Mouse (Mus musculus) monocyte, adult 2 months (primary cell): ENCODE data around the gene Ppp1r18.
"Not testable (repeated sequence)": the region's sequence is repeated elsewhere in the genome, so short reads cannot be mapped to it uniquely, and the experiment has no call there.

Source experiments
- DNase-seq, 2 experiments: peaks; one replicate each; pipeline ENCODE4 v3.0.0; 2022; ENCODE audit warnings: low spot score in 2 of 2, low read depth in 1 of 2

The Ppp1r18 gene

GRCm38 (mm10) chr17:35836991-35837422 lies 28.4 kb upstream of the Ppp1r18 start:
- no peak for DNase-seq

- DNase-seq: no peak
Measured at GRCm38 (mm10) chr17:35837487-35837886, 27.9 kb upstream of the Ppp1r18 start.

GRCm38 (mm10) chr17:35838122-35838544 lies 27.3 kb upstream of the Ppp1r18 start, which contains the start of gene Tubb5:
Gene Tubb5, minus strand, starts transcription at chr17:35838306.
- peak; percentile 85 for DNase-seq

GRCm38 (mm10) chr17:35838570-35838969 lies 26.8 kb upstream of the Ppp1r18 start:
- DNase-seq: no peak

- not testable (repeated sequence) for DNase-seq
Measured at GRCm38 (mm10) chr17:35839002-35839401, 26.4 kb upstream of the Ppp1r18 start.

- DNase-seq: no peak
Measured at GRCm38 (mm10) chr17:35840561-35840960, 24.8 kb upstream of the Ppp1r18 start.

GRCm38 (mm10) chr17:35841076-35841950 lies 24.1 kb upstream of the Ppp1r18 start, which contains the start of gene Mdc1:
Gene Mdc1, plus strand, starts transcription at chr17:35841515.
- DNase-seq: peak; percentile 99

- DNase-seq: no peak
Measured at GRCm38 (mm10) chr17:35842006-35842405, 23.4 kb upstream of the Ppp1r18 start.

- DNase-seq: no peak
Measured at GRCm38 (mm10) chr17:35843514-35843913, 21.9 kb upstream of the Ppp1r18 start.

GRCm38 (mm10) chr17:35848112-35848511 lies 17.3 kb upstream of the Ppp1r18 start:
- no peak for DNase-seq

- no peak for DNase-seq
Measured at GRCm38 (mm10) chr17:35850974-35851373, 14.4 kb upstream of the Ppp1r18 start.

GRCm38 (mm10) chr17:35859371-35859770 lies 6.0 kb upstream of the Ppp1r18 start:
- DNase-seq: no peak

GRCm38 (mm10) chr17:35859835-35860234 lies 5.6 kb upstream of the Ppp1r18 start:
- DNase-seq: no peak

GRCm38 (mm10) chr17:35860831-35861197 lies 4.6 kb upstream of the Ppp1r18 start:
- no peak for DNase-seq

- DNase-seq: peak; percentile 65 to 83
Measured at GRCm38 (mm10) chr17:35861198-35861857, 4.1 kb upstream of the Ppp1r18 start, which contains the start of gene Nrm. Gene Nrm, plus strand, starts transcription at chr17:35861318.

- no peak for DNase-seq
Measured at GRCm38 (mm10) chr17:35864832-35865353, 500 bp upstream of the Ppp1r18 start.

GRCm38 (mm10) chr17:35866281-35866831 lies 963 bp downstream of the Ppp1r18 start:
- DNase-seq: no peak

- DNase-seq: peak in 1 of 2 experiments; percentile 29
Measured at GRCm38 (mm10) chr17:35866911-35867890, 1.8 kb downstream of the Ppp1r18 start.

GRCm38 (mm10) chr17:35868165-35868820 lies 2.9 kb downstream of the Ppp1r18 start:
- no peak for DNase-seq

GRCm38 (mm10) chr17:35868961-35869345 lies 3.6 kb downstream of the Ppp1r18 start:
- no peak for DNase-seq
